Mouse (Mus musculus) forebrain, embryonic 10.5 days (tissue): ENCODE results near the gene Pdcd2l. TPM values are rescaled to one million over a fixed set of nuclear protein-coding genes. Genes with fewer than 3 reads are reported as not detected.
A peak's percentile ranks its signal among the peaks of the same experiment; 100 is the strongest.
"Not testable (repeated sequence)": the region's sequence is repeated elsewhere in the genome, so short reads cannot be mapped to it uniquely, and the experiment has no call there.

Source experiments
- DNase-seq: peaks from one replicate; pipeline ENCODE4 v3.0.0-alpha.2; 2017; ENCODE audit warnings: low spot score; ENCODE audit errors: extremely low spot score
- H3K27ac ChIP-seq: fragments of 300-500 bp; sonication (generic); 2 replicates; pipeline ENCODE4 v1.5.1; 2016; ENCODE audit warnings: mild to moderate bottlenecking
- H3K27me3 ChIP-seq: fragments of 300-500 bp; sonication (generic); 2 replicates; pipeline ENCODE4 v1.6.1; 2016; ENCODE audit warnings: mild to moderate bottlenecking; ENCODE audit not compliant: poor library complexity, severe bottlenecking
- H3K36me3 ChIP-seq: fragments of 300-500 bp; sonication (generic); replicated peaks from 2 replicates; pipeline ENCODE4 v1.6.1; 2016; ENCODE audit warnings: mild to moderate bottlenecking, moderate library complexity
- H3K4me1 ChIP-seq: fragments of 300-500 bp; sonication (generic); 2 replicates; pipeline ENCODE4 v1.6.1; 2016
- H3K4me3 ChIP-seq: fragments of 300-500 bp; sonication (generic); 2 replicates; pipeline ENCODE4 v1.5.1; 2016; ENCODE audit warnings: mild to moderate bottlenecking, moderate library complexity
- H3K9me3 ChIP-seq: fragments of 300-500 bp; sonication (generic); 2 replicates; pipeline ENCODE4 v1.6.1; 2016; ENCODE audit warnings: mild to moderate bottlenecking, moderate library complexity
- WGBS: fragments of 180-500 bp; shearing (Covaris S2); methylation state at CpG from one replicate; pipeline ENCODE4 v1.1.7; 2016; 5-methylcytosine and 5-hydroxymethylcytosine counted together
- polyA plus RNA-seq: library from polyadenylated mRNA; unstranded; fragments of >200 nt; fragmentation: Nextera tagmentation; extraction: Ambion mirVana; gene quantifications from 2 replicates; pipeline ENCODE4 v1.2.1, GENCODE M21; 2016

Gene Pdcd2l
- polyA plus RNA-seq, 1 experiment from 2014 or later, result 74.9 TPM

GRCm38 (mm10) chr7:34200829-34201228, 4.4 kb upstream of the Pdcd2l start:
- peaks cover 56% of the 10 kb centered on the region for H3K36me3 ChIP-seq
- 0 out of 2 replicates have a peak, but pooled peaks cover 5% of the 10 kb centered on the region for H3K9me3 ChIP-seq
- no peak overlapping the region for H3K4me3 ChIP-seq
- DNase-seq, result no peak
- peaks cover 1% of the 10 kb centered on the region for H3K4me1 ChIP-seq
- H3K27ac ChIP-seq, result no peak overlapping the region
- no peaks in the 10 kb centered on the region for H3K27me3 ChIP-seq
- 98% methylated on average over 2 of the region's 2 CpGs for WGBS

GRCm38 (mm10) chr7:34198346-34198745, 1.9 kb upstream of the Pdcd2l start:
- Histone ChIP-seq H3K36me3 (peaks cover 45% of the 10 kb centered on the region), H3K4me1 (peaks cover 9% of the 10 kb centered on the region), H3K27ac (no peak overlapping the region), H3K4me3 (no peak overlapping the region), H3K27me3 (no peaks in the 10 kb centered on the region), H3K9me3 (0 out of 2 replicates have a peak, but pooled peaks cover 5% of the 10 kb centered on the region)
- 55% methylated on average over 3 of the region's 3 CpGs for WGBS
- no peak for DNase-seq

GRCm38 (mm10) chr7:34195632-34196031, 829 bp downstream of the Pdcd2l start:
- peaks cover 38% of the 10 kb centered on the region for H3K36me3 ChIP-seq

GRCm38 (mm10) chr7:34192825-34193224, 3.6 kb downstream of the Pdcd2l start:
- H3K36me3 ChIP-seq, result peaks cover 55% of the 10 kb centered on the region
- H3K4me3 ChIP-seq, result no peak overlapping the region
- H3K4me1 ChIP-seq, result peaks cover 9% of the 10 kb centered on the region
- H3K27me3 ChIP-seq, result no peaks in the 10 kb centered on the region
- no peaks in the 10 kb centered on the region for H3K9me3 ChIP-seq
- DNase-seq, result no peak
- H3K27ac ChIP-seq, result no peak overlapping the region
- 92% methylated on average over 6 of the region's 6 CpGs for WGBS

More at GRCm38 (mm10) chr7:34195632-34196031, 829 bp downstream of the Pdcd2l start:
- 0 out of 2 replicates have a peak, but pooled peaks cover 2% of the 10 kb centered on the region for H3K9me3 ChIP-seq
- DNase-seq, result no peak
- 58% methylated on average over 3 of the region's 3 CpGs for WGBS
- peaks cover 9% of the 10 kb centered on the region for H3K4me1 ChIP-seq
- peak overlapping the region; percentile 92; the same call in 1 of the 2 replicates for H3K27ac ChIP-seq
- peak overlapping the region; percentile 98 for H3K4me3 ChIP-seq
- no peaks in the 10 kb centered on the region for H3K27me3 ChIP-seq

- H3K36me3 ChIP-seq, result peaks cover 83% of the 10 kb centered on the region
- H3K27me3 ChIP-seq, result no peaks in the 10 kb centered on the region
- no peak for DNase-seq
- no peak overlapping the region for H3K27ac ChIP-seq
- 93% methylated on average over 12 of the region's 12 CpGs for WGBS
- H3K4me1 ChIP-seq, result no peaks in the 10 kb centered on the region
- no peaks in the 10 kb centered on the region for H3K9me3 ChIP-seq
- no peak overlapping the region for H3K4me3 ChIP-seq
These were observed 7.0 kb downstream of the Pdcd2l start for GRCm38 (mm10) chr7:34189376-34189989.

- no peaks in the 10 kb centered on the region for H3K4me1 ChIP-seq
- no peaks in the 10 kb centered on the region for H3K27me3 ChIP-seq
- H3K36me3 ChIP-seq, result peaks cover 55% of the 10 kb centered on the region
- no peaks in the 10 kb centered on the region for H3K9me3 ChIP-seq
- H3K4me3 ChIP-seq, result no peak overlapping the region
- H3K27ac ChIP-seq, result no peak overlapping the region
- no peak for DNase-seq
- WGBS, result 84% methylated on average over 3 of the region's 3 CpGs
These were observed 12.7 kb downstream of the Pdcd2l start for GRCm38 (mm10) chr7:34183794-34184193.

GRCm38 (mm10) chr7:34183356-34183755, 13.1 kb downstream of the Pdcd2l start:
- H3K4me3 ChIP-seq, result no peak overlapping the region
- no peaks in the 10 kb centered on the region for H3K27me3 ChIP-seq
- H3K27ac ChIP-seq, result no peak overlapping the region
- H3K9me3 ChIP-seq, result no peaks in the 10 kb centered on the region
- DNase-seq, result no peak
- WGBS, result 91% methylated on average over 13 of the region's 13 CpGs
- H3K4me1 ChIP-seq, result no peaks in the 10 kb centered on the region
- peaks cover 50% of the 10 kb centered on the region for H3K36me3 ChIP-seq

- not testable (repeated sequence) for H3K9me3 ChIP-seq, H3K36me3 ChIP-seq, H3K27me3 ChIP-seq, DNase-seq, H3K27ac ChIP-seq, H3K4me1 ChIP-seq, H3K4me3 ChIP-seq
- 89% methylated on average over 6 of the region's 6 CpGs for WGBS
These were observed 20.2 kb downstream of the Pdcd2l start for GRCm38 (mm10) chr7:34176241-34176640.

- Histone ChIP-seq H3K27me3 (no peaks in the 10 kb centered on the region), H3K27ac (no peak overlapping the region), H3K4me3 (no peak overlapping the region), H3K36me3 (no peaks in the 10 kb centered on the region), H3K9me3 (no peaks in the 10 kb centered on the region), H3K4me1 (peaks cover 2% of the 10 kb centered on the region; the same call in 1 of the 2 replicates)
- no peak for DNase-seq
- 76% methylated on average over 1 of the region's 1 CpGs for WGBS
These were observed 24.2 kb downstream of the Pdcd2l start for GRCm38 (mm10) chr7:34172251-34172650.

- H3K36me3 ChIP-seq, result peaks cover 18% of the 10 kb centered on the region
- no peak for DNase-seq
- 79% methylated on average over 3 of the region's 3 CpGs for WGBS
- H3K4me1 ChIP-seq, result peaks cover 11% of the 10 kb centered on the region; the same call in 1 of the 2 replicates
- peak within 1 kb of the TSS; percentile 98 for H3K27ac ChIP-seq
- no peaks in the 10 kb centered on the region for H3K9me3 ChIP-seq
- H3K27me3 ChIP-seq, result no peaks in the 10 kb centered on the region
- peak within 1 kb of the TSS; percentile 98 for H3K4me3 ChIP-seq
These were observed 27.0 kb downstream of the Pdcd2l start, which contains the start of gene Uba2 for GRCm38 (mm10) chr7:34169454-34169853. Gene Uba2, minus strand, starts transcription at chr7:34169599.

GRCm38 (mm10) chr7:34168470-34169251, 27.8 kb downstream of the Pdcd2l start:
- WGBS, result 9% methylated on average over 30 of the region's 30 CpGs
- Histone ChIP-seq H3K27ac (peak overlapping the region; percentile 98), H3K36me3 (peaks cover 24% of the 10 kb centered on the region), H3K27me3 (no peaks in the 10 kb centered on the region), H3K4me3 (peak overlapping the region; percentile 98), H3K9me3 (no peaks in the 10 kb centered on the region), H3K4me1 (peaks cover 11% of the 10 kb centered on the region; the same call in 1 of the 2 replicates)
- peak; percentile 91 for DNase-seq

- peak overlapping the region; percentile 98 for H3K4me3 ChIP-seq
- H3K36me3 ChIP-seq, result peaks cover 31% of the 10 kb centered on the region
- 0% methylated on average over 54 of the region's 54 CpGs for WGBS
- DNase-seq, result no peak
- no peaks in the 10 kb centered on the region for H3K27me3 ChIP-seq
- H3K9me3 ChIP-seq, result no peaks in the 10 kb centered on the region
- H3K4me1 ChIP-seq, result peaks cover 11% of the 10 kb centered on the region; the same call in 1 of the 2 replicates
- H3K27ac ChIP-seq, result peak overlapping the region; percentile 98
These were observed 28.5 kb downstream of the Pdcd2l start for GRCm38 (mm10) chr7:34167766-34168469.
